Mouse (Mus musculus): ENCODE data around the gene Fuk.
"Not testable (repeated sequence)": the region's sequence is repeated elsewhere in the genome, so short reads cannot be mapped to it uniquely, and the experiment has no call there.

Fuk gene

GRCm38 (mm10) chr8:110877862-110878261 lies 24.4 kb downstream of the Fuk start:
- DNase-seq (ENCODE audit: low read depth) = no peak

GRCm38 (mm10) chr8:110870501-110870900 lies 31.8 kb downstream of the Fuk start:
- DNase-seq (ENCODE audit: low read depth) = no peak

GRCm38 (mm10) chr8:110861347-110862025 lies 40.8 kb downstream of the Fuk start:
- not testable (repeated sequence) for DNase-seq (ENCODE audit: low read depth)

- DNase-seq (ENCODE audit: low read depth) = peak; percentile 89
These were observed 42.4 kb downstream of the Fuk start for GRCm38 (mm10) chr8:110859651-110860501.

DNA sequence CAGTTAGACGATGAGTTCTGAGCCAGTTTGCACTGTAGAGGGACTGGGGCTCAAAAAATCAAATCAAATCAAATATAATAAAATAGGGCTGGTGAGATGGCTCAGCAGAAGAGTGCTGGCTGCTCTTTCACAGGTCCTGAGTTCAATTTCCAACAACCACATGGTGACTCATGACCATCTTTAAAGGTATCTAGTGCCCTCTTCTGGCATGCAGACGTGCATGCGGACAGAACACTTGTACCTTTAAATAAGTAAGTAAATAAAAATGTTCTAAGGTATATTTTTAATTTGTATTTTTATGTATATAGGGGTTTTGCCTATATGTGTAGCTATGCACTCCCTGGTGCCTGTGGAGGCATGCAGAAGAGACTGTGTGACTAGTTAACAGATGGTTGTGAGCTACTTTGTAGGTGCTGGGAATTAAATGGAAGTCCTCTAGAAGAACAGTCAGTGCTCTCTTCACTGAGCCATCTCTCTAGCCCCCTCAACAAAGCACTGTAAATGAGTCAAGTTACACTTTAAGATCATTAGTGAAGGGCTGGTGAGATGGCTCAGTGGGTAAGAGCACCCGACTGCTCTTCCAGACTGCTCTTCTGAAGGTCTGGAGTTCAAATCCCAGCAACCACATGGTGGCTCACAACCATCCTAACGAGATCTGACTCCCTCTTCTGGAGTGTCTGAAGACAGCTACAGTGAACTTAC lies 45.4 kb downstream of the Fuk start:
- peak; percentile 42 for DNase-seq (ENCODE audit: low read depth)

GRCm38 (mm10) chr8:110856073-110856472 lies 46.2 kb downstream of the Fuk start:
- not testable (repeated sequence) for DNase-seq (ENCODE audit: low read depth)

- no peak for DNase-seq (ENCODE audit: low read depth)
These were observed 51.1 kb downstream of the Fuk start for GRCm38 (mm10) chr8:110851186-110851585.

DNA sequence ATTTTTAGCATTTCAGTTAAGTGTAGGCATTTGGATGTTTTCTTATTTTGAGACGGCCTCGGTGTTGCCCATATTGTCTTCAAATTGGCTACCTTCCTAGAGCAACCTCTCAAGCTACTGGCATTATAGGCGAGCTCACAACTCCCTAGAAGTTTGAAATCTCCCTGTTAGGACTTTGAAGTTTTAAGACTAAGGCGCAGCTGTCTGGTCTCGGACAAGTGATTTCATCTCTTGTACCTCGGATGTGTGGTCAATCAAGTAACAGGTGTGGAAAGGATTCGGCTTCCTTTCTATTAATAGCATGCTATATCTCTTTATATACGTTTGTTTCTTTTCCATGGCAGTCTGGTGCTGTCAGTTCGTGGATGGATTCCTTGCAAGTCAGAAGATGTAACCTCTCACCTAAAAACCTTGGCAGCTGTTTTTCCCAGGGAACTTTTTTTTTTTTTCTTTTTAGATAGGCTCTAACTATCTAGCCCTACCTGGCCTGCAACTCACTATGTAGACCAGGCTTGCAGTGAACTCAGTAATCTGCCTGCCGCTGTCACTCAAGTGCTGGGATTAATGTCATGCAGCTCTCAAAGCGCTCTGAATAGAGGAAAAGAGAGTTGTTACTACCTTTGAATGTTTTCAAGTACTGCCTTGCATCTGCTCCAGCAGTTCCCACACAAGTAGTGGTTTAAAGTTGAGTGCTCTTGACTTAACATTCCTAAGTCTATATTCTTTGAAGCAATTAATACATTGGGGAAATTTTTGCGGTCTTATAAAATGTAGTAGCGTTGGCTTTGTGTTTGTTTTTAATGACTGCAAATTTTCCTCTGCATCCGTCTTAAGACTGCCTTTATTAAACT lies 54.4 kb downstream of the Fuk start:
- DNase-seq (ENCODE audit: low read depth) = no peak

- no peak for DNase-seq (ENCODE audit: low read depth)
These were observed 55.1 kb downstream of the Fuk start for GRCm38 (mm10) chr8:110847171-110847549.

GRCm38 (mm10) chr8:110846405-110847170 lies 55.7 kb downstream of the Fuk start, which contains the start of the genes Cog4 and Sf3b3:
Gene Cog4 (plus strand): TSS chr8:110846600.
Gene Sf3b3 (minus strand): TSS chr8:110846787.
- DNase-seq (ENCODE audit: low read depth) = peak; percentile 97

DNA sequence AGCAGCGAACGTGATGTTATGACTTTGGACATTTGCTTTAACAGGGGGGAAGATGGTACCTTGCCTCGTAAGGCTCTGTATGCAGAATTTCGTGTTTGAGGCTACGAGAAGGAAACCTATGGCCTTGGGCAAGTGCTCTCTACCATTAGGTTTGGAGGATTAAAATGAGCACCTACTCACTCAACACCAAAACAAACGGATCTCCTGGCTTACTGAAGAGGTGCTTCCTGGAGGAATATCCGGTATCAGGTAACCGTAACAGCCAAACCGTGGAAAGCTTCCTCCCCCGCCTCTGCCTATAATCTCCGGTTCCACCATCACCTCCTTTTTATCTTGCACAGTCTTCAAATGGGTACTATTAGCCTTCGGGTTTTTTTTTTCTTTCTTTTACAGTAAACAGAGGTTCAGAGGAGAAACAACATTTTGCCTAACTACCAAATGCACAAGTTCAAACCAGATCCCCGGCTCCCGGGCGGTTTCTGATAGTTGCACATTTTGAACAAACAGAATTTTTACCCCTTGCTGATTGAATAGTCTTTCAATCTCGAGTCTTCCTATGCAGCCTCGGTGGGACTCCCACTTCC lies 56.4 kb downstream of the Fuk start:
- peak; percentile 75 for DNase-seq (ENCODE audit: low read depth)

DNA sequence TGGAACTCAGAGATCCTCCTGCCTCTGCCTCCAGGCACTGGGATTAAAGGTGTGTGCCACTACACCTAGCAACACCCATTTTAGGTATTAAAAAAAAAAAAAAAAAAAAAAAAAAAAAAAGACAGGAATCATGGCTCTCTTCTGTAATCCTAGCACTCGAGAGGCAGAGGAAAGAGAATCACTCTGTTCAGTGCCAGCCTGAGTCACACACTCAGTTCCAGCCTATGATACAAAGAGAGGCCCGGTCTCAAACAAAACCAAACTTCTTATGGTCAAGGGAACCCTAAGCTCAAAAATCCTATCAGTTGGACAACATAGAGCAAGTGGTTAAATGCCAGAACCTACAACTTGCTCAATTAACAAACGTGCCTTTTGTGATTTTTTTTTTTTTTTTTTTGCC lies 57.3 kb downstream of the Fuk start:
- no peak for DNase-seq (ENCODE audit: low read depth)

GRCm38 (mm10) chr8:110843207-110843606 lies 59.1 kb downstream of the Fuk start:
- no peak for DNase-seq (ENCODE audit: low read depth)

- DNase-seq (ENCODE audit: low read depth) = no peak
These were observed 60.2 kb downstream of the Fuk start for GRCm38 (mm10) chr8:110842012-110842574.

All from induced T-regulatory cell, adult 2 months (primary cell).